Mouse (Mus musculus): ENCODE data around the gene Tars2.

Gene Tars2

GRCm38 (mm10) chr3:95732744-95733521, 27.1 kb downstream of the Tars2 start:
- no peak for DNase-seq

GRCm38 (mm10) chr3:95732297-95732696, 27.7 kb downstream of the Tars2 start:
- no peak for DNase-seq

GRCm38 (mm10) chr3:95731802-95732201, 28.2 kb downstream of the Tars2 start:
- DNase-seq, result no peak

- DNase-seq, result no peak
Measured at GRCm38 (mm10) chr3:95730431-95730830, 29.6 kb downstream of the Tars2 start.

- DNase-seq, result no peak
Measured at GRCm38 (mm10) chr3:95728906-95729305, 31.1 kb downstream of the Tars2 start.

GRCm38 (mm10) chr3:95726696-95727358, 33.2 kb downstream of the Tars2 start:
- no peak for DNase-seq

- DNase-seq, result no peak
Measured at GRCm38 (mm10) chr3:95725863-95726262, 34.1 kb downstream of the Tars2 start.

GRCm38 (mm10) chr3:95722386-95722785, 37.6 kb downstream of the Tars2 start:
- no peak for DNase-seq

- DNase-seq, result no peak
Measured at GRCm38 (mm10) chr3:95718153-95718552, 41.9 kb downstream of the Tars2 start.

GRCm38 (mm10) chr3:95716075-95716474, 43.9 kb downstream of the Tars2 start:
- no peak for DNase-seq

- DNase-seq, result no peak
Measured at GRCm38 (mm10) chr3:95709967-95710366, 50.0 kb downstream of the Tars2 start.

- DNase-seq, result no peak
Measured at GRCm38 (mm10) chr3:95709044-95709443, 51.0 kb downstream of the Tars2 start.

GRCm38 (mm10) chr3:95707497-95707896, 52.5 kb downstream of the Tars2 start:
- DNase-seq, result no peak

- DNase-seq, result no peak
Measured at GRCm38 (mm10) chr3:95706273-95706672, 53.7 kb downstream of the Tars2 start.

- DNase-seq, result no peak
Measured at GRCm38 (mm10) chr3:95704612-95705011, 55.4 kb downstream of the Tars2 start.

GRCm38 (mm10) chr3:95703276-95703675, 56.7 kb downstream of the Tars2 start:
- no peak for DNase-seq

- peak; percentile 66 for DNase-seq
Measured at GRCm38 (mm10) chr3:95701877-95702540, 58.0 kb downstream of the Tars2 start.

GRCm38 (mm10) chr3:95701085-95701484, 58.9 kb downstream of the Tars2 start:
- no peak for DNase-seq

GRCm38 (mm10) chr3:95700233-95700681, 59.7 kb downstream of the Tars2 start:
- peak; percentile 82 for DNase-seq

- DNase-seq, result no peak
Measured at GRCm38 (mm10) chr3:95698286-95698685, 61.7 kb downstream of the Tars2 start.

- no peak for DNase-seq
Measured at GRCm38 (mm10) chr3:95696360-95696759, 63.6 kb downstream of the Tars2 start.

- DNase-seq, result no peak
Measured at GRCm38 (mm10) chr3:95695796-95696195, 64.2 kb downstream of the Tars2 start.

- no peak for DNase-seq
Measured at GRCm38 (mm10) chr3:95694808-95695703, 65.0 kb downstream of the Tars2 start.
